Mouse (Mus musculus) cerebellum, adult 2 months (tissue): Measurements from ENCODE around the gene Hmg20a.

ENCODE experiments used
- CTCF ChIP-seq: fragments of 200-500 bp; IDR thresholded peaks from 2 replicates; pipeline ENCODE4 v1.5.1; 2011; ENCODE audit warnings: low read depth, mild to moderate bottlenecking, control low read depth, low read length, moderate library complexity, borderline replicate concordance; ENCODE audit not compliant: insufficient read depth
- POLR2A ChIP-seq: fragments of 200-500 bp; IDR thresholded peaks from 2 replicates; pipeline ENCODE4 v1.6.1; 2011; ENCODE audit warnings: low read length, control low read depth, borderline replicate concordance; ENCODE audit not compliant: insufficient read depth

GRCm38 (mm10) chr9:56507682-56508061 lies 89.3 kb downstream of the Hmg20a start:
- TF ChIP-seq CTCF (no peak), POLR2A (no peak)
